Mouse (Mus musculus) forebrain, embryonic 13.5 days (tissue): ENCODE results near the gene Plekhg4. TPM values are rescaled to one million over a fixed set of nuclear protein-coding genes. Genes with fewer than 3 reads are reported as not detected.

Experiments used
- ATAC-seq: fragments of 200-750 bp; cut with Nextera tagmentation; 2 replicates; pipeline ENCODE4 v1.8.0; 2017
- H3K27ac ChIP-seq: fragments of 300-500 bp; sonication (generic); 2 replicates; pipeline ENCODE4 v1.5.1; 2015; ENCODE audit warnings: inconsistent platforms, mild to moderate bottlenecking, moderate library complexity
- H3K27me3 ChIP-seq: fragments of 300-500 bp; sonication (generic); 2 replicates; pipeline ENCODE4 v1.6.1; 2015; ENCODE audit warnings: mild to moderate bottlenecking, inconsistent platforms
- H3K36me3 ChIP-seq: fragments of 300-500 bp; sonication (generic); 2 replicates; pipeline ENCODE4 v1.6.1; 2015; ENCODE audit warnings: mild to moderate bottlenecking, inconsistent platforms; ENCODE audit not compliant: poor library complexity, severe bottlenecking
- H3K4me1 ChIP-seq: fragments of 300-500 bp; sonication (generic); 2 replicates; pipeline ENCODE4 v1.6.1; 2015; ENCODE audit warnings: inconsistent platforms
- H3K4me2 ChIP-seq: fragments of 300-500 bp; sonication (generic); 2 replicates; pipeline ENCODE4 v1.6.1; 2015; ENCODE audit warnings: inconsistent platforms, mild to moderate bottlenecking, moderate library complexity
- H3K4me3 ChIP-seq: fragments of 300-500 bp; sonication (generic); 2 replicates; pipeline ENCODE4 v1.5.1; 2015; ENCODE audit warnings: mild to moderate bottlenecking, inconsistent platforms
- H3K9ac ChIP-seq: fragments of 300-500 bp; sonication (generic); 2 replicates; pipeline ENCODE4 v1.6.1; 2015; ENCODE audit warnings: mild to moderate bottlenecking, inconsistent platforms
- H3K9me3 ChIP-seq: fragments of 300-500 bp; sonication (generic); replicated peaks from 2 replicates; pipeline ENCODE4 v1.6.1; 2016; ENCODE audit warnings: inconsistent platforms
- WGBS: fragments of 180-500 bp; shearing (Covaris S2); methylation state at CpG from one replicate; pipeline ENCODE4 v1.1.7; 2015; 5-methylcytosine and 5-hydroxymethylcytosine counted together
- polyA plus RNA-seq: library from polyadenylated mRNA; unstranded; fragments of >200 nt; fragmentation: Nextera tagmentation; extraction: Ambion mirVana; gene quantifications from 2 replicates; pipeline ENCODE4 v1.2.1, GENCODE M21; 2015

Gene Plekhg4
- 0.85 and 1.1 TPM in 2 replicates for polyA plus RNA-seq

DNA sequence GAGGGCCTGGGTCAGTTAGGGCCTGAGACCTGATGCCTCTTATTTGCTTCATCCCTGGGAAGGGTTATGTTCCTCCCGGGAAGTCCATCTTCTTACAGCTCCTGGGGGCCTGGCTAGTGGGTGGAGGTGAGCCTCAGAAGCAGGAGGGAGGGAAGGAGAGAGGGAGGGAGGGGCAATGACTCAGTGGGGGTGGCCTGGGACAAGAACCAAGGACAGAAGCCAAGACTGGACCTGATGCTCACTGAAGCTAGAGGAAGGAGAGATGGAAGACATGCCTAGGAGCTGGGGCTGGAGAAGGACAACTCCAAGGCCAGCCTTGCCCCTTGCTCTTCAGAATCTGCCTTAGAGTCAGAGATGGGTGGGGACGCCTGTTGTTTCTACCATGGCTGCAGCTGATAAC, at the start of gene Plekhg4:
Gene Plekhg4, plus strand, starts transcription at position 243 of the 400 bp plus-strand sequence.
- Histone ChIP-seq H3K36me3 (peaks cover 21% of the 10 kb centered on the region), H3K4me1 (peaks cover 7% of the 10 kb centered on the region), H3K27ac (no peak within 1 kb of the TSS), H3K4me3 (no peak within 1 kb of the TSS), H3K27me3 (0 out of 2 replicates have a peak, but pooled peaks cover 3% of the 10 kb centered on the region), H3K9me3 (peaks cover 7% of the 10 kb centered on the region; the same call in 1 of the 2 replicates), H3K4me2 (0 out of 2 replicates have a peak within 1 kb of the TSS, but pooled peaks have one; percentile 54), H3K9ac (no peak within 1 kb of the TSS)
- ATAC-seq: no peak
- 67% methylated on average over 2 of the region's 2 CpGs for WGBS

DNA sequence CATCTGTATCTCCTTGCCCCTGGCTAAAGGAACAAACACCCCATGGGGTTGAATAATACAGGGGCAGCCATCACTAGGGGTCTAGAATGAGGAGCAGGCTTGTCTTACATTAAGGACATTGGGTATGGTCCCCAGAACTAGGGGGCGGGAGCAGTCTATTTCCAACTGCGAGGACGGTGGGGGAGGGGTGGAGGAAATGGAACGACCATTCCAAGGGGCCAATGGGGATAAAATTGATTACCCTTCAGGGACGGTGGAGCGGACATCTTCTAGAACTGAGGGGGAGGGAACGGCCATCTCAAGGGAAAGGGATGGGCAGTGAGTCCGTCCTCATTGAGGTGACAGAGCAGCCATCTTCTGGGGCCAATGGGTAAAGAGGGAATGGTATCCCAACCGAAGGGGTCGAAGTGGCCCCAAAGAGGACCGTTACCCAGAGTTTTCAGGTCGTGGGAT, 47.4 kb upstream of the Plekhg4 start:
- H3K4me3 ChIP-seq: peak overlapping the region; percentile 81
- H3K27ac ChIP-seq: peak overlapping the region; percentile 31; the same call in 1 of the 2 replicates
- peak; percentile 66 for ATAC-seq
- no peaks in the 10 kb centered on the region for H3K9me3 ChIP-seq
- peak overlapping the region; percentile 96 for H3K4me2 ChIP-seq
- no peaks in the 10 kb centered on the region for H3K27me3 ChIP-seq
- H3K36me3 ChIP-seq: peaks cover 38% of the 10 kb centered on the region
- H3K9ac ChIP-seq: peak overlapping the region; percentile 86
- peaks cover 20% of the 10 kb centered on the region for H3K4me1 ChIP-seq
- 0% methylated on average over 12 of the region's 12 CpGs for WGBS

DNA sequence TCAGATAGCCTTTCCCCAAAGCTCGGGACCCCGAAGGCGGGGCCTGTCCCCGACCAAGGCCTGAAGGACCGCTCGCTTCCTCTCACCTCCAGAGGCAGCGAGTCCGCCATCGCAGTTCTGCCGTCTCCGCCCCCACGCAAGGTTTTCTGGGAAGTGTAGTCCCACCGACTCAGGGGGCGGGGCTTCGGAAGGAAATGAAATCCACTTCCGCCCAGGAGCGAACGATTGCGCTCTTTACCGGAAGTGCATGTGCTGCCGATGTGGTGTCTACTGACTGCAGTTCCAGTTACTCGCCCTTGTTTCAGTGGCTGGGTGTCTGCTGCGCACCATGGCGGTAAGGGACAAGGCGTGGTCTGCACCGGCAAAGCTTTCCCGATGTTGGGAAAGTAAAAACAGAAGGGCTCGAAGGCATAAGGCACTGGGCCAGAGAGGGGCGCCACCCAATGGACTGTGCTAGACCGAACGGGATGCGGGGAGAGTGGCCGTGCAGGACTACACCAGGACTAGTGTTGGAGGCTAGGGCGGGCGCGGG, 46.9 kb upstream of the Plekhg4 start, which contains the start of the genes Lrrc29 and Tmem208:
Gene Lrrc29, minus strand, starts transcription at position 138 of the 532 bp plus-strand sequence.
Gene Tmem208, plus strand, starts transcription at position 214 of the 532 bp plus-strand sequence.
- no peaks in the 10 kb centered on the region for H3K27me3 ChIP-seq
- peak within 1 kb of the TSS; percentile 57; the same call in 1 of the 2 replicates for H3K27ac ChIP-seq
- peak; percentile 93 for ATAC-seq
- peaks cover 43% of the 10 kb centered on the region for H3K36me3 ChIP-seq
- under 1% methylated on average over 36 of the region's 36 CpGs for WGBS
- no peaks in the 10 kb centered on the region for H3K9me3 ChIP-seq
- H3K9ac ChIP-seq: peak within 1 kb of the TSS; percentile 86
- peaks cover 20% of the 10 kb centered on the region for H3K4me1 ChIP-seq
- H3K4me2 ChIP-seq: peak within 1 kb of the TSS; percentile 96
- peak within 1 kb of the TSS; percentile 81 for H3K4me3 ChIP-seq

DNA sequence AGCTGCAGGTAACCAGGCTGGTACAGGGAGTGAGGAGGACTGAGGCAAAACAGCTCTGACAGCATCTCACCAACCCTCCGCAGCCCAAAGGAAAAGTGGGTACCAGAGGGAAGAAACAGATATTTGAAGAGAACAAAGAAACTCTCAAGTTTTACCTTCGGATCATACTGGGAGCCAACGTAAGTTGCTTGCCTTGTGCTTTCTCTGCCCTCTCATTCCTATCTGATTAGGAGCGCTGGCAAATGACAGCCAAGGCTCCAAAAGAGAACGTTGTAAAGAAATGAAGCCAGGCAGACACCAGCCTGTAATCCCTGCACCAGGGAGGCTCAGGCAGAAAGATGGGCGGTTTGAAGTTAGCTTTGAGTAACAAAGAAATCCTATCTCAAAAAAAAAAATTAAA, 46.1 kb upstream of the Plekhg4 start:
- peak overlapping the region; percentile 86 for H3K9ac ChIP-seq
- peaks cover 51% of the 10 kb centered on the region for H3K36me3 ChIP-seq
- H3K4me2 ChIP-seq: peak overlapping the region; percentile 96
- 45% methylated on average over 6 of the region's 6 CpGs for WGBS
- no peaks in the 10 kb centered on the region for H3K9me3 ChIP-seq
- H3K27me3 ChIP-seq: no peaks in the 10 kb centered on the region
- H3K4me3 ChIP-seq: peak overlapping the region; percentile 81
- ATAC-seq: no peak
- H3K4me1 ChIP-seq: peaks cover 20% of the 10 kb centered on the region
- peak overlapping the region; percentile 57; the same call in 1 of the 2 replicates for H3K27ac ChIP-seq

DNA sequence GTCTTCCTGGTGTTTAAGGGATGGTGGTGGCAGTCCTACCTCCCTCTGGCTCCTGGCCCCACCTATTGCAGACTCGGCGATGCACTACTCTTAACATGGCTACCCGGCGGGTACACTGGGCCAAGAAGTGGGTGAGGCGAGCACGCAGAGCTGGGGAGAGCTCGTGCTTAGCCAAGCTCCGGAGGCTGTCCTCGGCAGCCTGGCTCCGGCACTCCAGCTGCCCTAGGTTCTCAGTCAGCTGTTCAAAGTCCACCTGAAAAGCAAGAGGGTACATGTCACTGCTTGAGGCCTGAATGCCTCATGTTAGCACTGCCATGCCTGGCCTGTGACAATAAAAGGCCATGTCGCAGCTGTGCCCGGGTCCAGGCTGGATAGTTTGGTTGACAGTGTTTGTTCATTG, 42.7 kb upstream of the Plekhg4 start:
- Histone ChIP-seq H3K4me2 (no peak overlapping the region), H3K4me1 (peaks cover 13% of the 10 kb centered on the region), H3K4me3 (no peak overlapping the region), H3K27ac (no peak overlapping the region), H3K9me3 (no peaks in the 10 kb centered on the region), H3K27me3 (no peaks in the 10 kb centered on the region), H3K36me3 (peaks cover 71% of the 10 kb centered on the region), H3K9ac (no peak overlapping the region)
- no peak for ATAC-seq
- 97% methylated on average over 12 of the region's 12 CpGs for WGBS

DNA sequence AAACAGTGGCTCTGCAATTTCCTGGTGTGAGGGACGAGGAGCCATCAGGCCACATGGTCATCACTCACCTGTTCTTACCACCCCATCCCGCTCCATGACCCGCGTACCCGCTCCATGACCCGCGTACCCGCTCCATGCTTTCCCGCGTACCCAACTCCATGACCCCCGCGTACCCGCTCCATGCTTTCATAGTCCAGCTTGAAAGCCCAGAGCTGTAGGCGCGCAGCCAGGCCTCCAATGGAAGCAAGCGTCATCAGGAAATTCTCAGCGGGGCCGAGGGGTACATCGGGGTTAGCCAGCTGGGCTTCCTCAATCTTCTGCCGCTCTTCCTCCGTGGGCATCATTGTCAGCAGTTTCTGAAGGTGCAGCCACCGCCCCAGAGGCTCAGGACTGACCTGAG, 41.6 kb upstream of the Plekhg4 start:
- no peak for ATAC-seq
- Histone ChIP-seq H3K4me1 (peaks cover 10% of the 10 kb centered on the region), H3K36me3 (peaks cover 79% of the 10 kb centered on the region), H3K9me3 (no peaks in the 10 kb centered on the region), H3K9ac (no peak overlapping the region), H3K27ac (no peak overlapping the region), H3K4me2 (no peak overlapping the region), H3K27me3 (no peaks in the 10 kb centered on the region), H3K4me3 (no peak overlapping the region)
- WGBS: 96% methylated on average over 22 of the region's 22 CpGs

DNA sequence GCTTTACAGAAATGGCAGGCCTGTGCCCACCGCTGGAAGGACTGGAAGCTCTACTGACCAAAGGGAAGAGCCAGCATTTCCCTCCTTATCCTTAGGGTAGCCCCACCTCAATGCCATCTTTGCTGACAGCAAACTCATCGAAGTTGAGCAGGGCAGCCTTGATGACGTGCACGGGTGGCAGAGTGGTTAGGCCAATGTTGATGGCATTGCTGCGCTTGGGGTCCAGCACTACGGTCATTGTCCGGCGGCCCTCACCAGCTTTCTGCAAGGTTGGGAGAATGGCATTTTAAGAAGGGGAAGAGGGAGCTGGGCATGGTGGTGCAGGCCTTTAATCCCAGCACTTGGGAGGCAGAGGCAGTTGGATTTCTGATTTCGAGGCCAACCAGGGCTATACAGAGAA, 41.1 kb upstream of the Plekhg4 start:
- Histone ChIP-seq H3K4me2 (no peak overlapping the region), H3K36me3 (peaks cover 84% of the 10 kb centered on the region), H3K27ac (no peak overlapping the region), H3K4me3 (no peak overlapping the region), H3K4me1 (peaks cover 7% of the 10 kb centered on the region), H3K9ac (no peak overlapping the region), H3K27me3 (no peaks in the 10 kb centered on the region), H3K9me3 (no peaks in the 10 kb centered on the region)
- WGBS: 94% methylated on average over 9 of the region's 9 CpGs
- ATAC-seq: no peak

DNA sequence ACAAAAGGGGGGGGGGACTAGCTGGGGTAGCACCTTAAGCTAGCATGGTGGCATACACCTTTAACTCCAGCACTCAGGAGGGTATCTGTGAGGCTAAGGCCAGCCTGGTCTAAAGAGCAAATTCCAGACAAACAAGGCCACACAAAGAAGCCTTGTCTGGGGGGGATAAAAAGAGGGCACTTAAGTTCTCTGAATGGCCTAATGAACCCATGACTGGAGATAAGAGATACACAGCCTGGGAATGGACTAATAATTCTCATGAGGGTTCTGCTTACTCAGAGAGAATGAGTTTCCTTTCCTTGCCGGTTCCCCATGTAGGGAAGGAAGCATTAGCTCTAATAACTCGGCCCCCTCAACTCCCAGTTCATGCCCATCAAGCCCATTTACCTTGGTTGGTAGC, 40.6 kb upstream of the Plekhg4 start:
- H3K4me3 ChIP-seq: no peak overlapping the region
- peaks cover 84% of the 10 kb centered on the region for H3K36me3 ChIP-seq
- H3K4me2 ChIP-seq: no peak overlapping the region
- WGBS: 76% methylated on average over 2 of the region's 2 CpGs
- H3K9me3 ChIP-seq: no peaks in the 10 kb centered on the region
- H3K9ac ChIP-seq: no peak overlapping the region
- no peaks in the 10 kb centered on the region for H3K27me3 ChIP-seq
- no peak overlapping the region for H3K27ac ChIP-seq
- H3K4me1 ChIP-seq: peaks cover under 1% of the 10 kb centered on the region
- no peak for ATAC-seq

DNA sequence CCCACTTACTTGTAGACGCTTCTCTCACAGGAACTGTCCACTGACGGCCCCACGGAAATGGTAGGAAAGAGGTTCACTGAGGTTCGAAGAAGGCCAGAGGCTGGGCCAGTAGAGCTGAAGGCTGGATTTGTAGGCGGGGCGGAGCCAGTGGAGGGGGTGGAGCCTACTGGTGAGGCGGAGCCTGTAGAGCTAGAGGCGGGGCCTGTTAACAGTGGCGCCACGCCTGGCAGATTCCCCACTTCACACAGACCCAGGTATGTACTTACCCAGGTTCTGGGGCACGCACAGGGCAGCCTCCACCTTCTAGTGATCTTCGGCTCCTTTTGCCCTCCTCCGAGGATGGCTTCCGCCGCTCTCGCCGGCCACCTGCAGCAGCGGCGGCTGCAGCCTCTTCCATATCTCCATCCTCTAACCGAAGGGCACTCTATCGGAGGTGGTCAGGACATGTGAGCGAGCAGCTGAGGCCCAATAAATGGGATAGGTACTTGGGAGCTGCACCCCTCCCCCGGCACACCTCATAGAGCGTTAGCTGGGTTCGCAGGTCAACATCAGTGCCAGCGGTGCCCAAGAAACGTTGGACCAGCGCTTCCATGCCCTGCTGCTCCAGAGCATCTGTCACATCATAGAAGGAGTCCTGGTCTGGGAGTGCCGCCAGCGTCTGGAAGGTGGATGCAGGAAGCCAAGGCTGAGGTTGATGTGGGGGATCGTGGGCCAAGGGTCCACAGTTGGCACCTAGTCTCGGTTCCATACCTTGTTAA, 36.5 kb upstream of the Plekhg4 start:
- Histone ChIP-seq H3K4me1 (peaks cover 6% of the 10 kb centered on the region; the same call in 1 of the 2 replicates), H3K36me3 (peaks cover 46% of the 10 kb centered on the region), H3K4me3 (no peak overlapping the region), H3K4me2 (no peak overlapping the region), H3K9ac (no peak overlapping the region), H3K27me3 (no peaks in the 10 kb centered on the region), H3K9me3 (no peaks in the 10 kb centered on the region), H3K27ac (no peak overlapping the region)
- ATAC-seq: peak; percentile 23; the same call in 1 of the 2 replicates
- WGBS: 45% methylated on average over 32 of the region's 32 CpGs

DNA sequence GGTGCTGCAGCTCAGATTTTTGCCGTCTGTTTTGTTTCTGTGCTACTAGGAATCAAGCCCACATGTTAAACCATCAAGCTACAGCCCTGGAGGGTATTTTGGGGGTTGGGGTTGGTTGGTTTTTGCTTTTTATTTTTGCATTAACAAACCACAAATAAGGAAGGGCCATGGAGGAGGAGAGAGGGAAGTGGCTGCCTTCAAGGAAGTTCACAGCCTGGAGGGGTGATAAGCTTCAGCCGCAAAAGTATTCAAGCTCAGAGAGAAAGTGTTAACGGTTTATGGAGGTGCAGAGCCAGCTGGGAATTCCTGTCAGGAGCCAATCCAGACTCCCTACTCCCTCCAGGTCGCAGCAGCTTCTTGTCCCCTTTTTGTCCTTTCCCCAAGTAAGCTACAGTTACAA, 34.1 kb upstream of the Plekhg4 start:
- Histone ChIP-seq H3K27me3 (no peaks in the 10 kb centered on the region), H3K4me1 (peaks cover 7% of the 10 kb centered on the region; the same call in 1 of the 2 replicates), H3K4me3 (no peak overlapping the region), H3K36me3 (peaks cover 26% of the 10 kb centered on the region), H3K9ac (no peak overlapping the region), H3K9me3 (no peaks in the 10 kb centered on the region), H3K4me2 (no peak overlapping the region), H3K27ac (no peak overlapping the region)
- 79% methylated on average over 4 of the region's 4 CpGs for WGBS
- ATAC-seq: no peak

DNA sequence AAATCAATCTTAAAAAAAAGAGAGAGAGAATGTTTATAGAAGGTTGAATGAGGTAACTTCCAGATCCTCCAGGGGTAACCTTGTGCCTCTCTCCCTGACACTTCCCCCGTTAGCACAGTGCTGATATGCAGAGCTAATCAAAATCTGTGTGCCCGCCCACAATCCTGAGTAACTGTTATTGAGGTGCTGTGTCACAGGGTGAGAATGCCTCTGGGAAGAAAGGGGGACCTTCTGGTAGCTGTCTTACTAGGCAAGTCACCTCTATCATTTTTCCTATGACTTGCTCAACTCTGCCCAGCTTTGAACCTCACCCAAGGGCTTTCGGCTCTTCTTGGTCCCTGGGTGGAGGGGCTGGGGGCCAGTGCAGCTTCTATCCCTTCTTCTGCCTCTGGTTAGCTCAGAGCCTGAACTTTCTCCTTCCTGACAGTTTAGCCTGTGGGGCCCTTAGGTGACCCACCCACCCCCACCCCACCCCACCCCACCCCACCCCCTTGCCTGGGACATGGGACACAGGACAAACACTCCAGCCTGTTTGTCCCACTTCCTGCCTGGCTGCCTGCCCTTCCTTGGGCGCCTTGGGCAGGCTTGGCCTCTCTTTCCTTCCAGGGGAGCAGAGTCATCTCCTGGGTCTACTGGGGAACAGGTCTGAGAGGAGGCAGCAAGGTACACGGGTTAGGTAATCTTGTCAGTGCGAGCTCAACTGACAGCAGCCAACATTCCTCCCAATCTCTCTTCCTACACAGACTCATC, 33.0 kb upstream of the Plekhg4 start:
- no peaks in the 10 kb centered on the region for H3K9me3 ChIP-seq
- no peak overlapping the region for H3K27ac ChIP-seq
- peaks cover 7% of the 10 kb centered on the region; the same call in 1 of the 2 replicates for H3K4me1 ChIP-seq
- peaks cover 16% of the 10 kb centered on the region for H3K36me3 ChIP-seq
- H3K27me3 ChIP-seq: no peaks in the 10 kb centered on the region
- H3K4me2 ChIP-seq: no peak overlapping the region
- ATAC-seq: no peak
- no peak overlapping the region for H3K9ac ChIP-seq
- 81% methylated on average over 6 of the region's 6 CpGs for WGBS
- H3K4me3 ChIP-seq: no peak overlapping the region

DNA sequence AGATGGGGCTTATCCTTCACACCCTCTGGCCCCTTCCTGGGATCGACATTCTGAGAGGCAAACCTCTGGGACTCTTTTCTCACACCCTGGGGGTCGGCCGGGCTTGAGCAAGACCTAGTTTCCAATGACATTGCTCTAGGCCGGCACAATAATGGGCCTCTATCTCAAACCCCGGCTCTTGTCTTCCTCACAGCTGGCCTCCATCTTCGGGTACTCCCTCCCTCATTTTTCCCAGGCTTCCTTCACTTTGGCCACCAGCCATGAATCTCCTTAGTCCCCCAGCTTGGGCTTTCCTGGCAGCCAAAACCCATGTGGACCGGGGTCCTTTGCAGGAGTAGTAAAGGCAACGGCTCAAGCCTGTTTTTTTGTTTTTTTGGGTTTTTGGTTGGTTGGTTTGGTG, 31.7 kb upstream of the Plekhg4 start:
- H3K9me3 ChIP-seq: no peaks in the 10 kb centered on the region
- 49% methylated on average over 8 of the region's 8 CpGs for WGBS
- no peak overlapping the region for H3K9ac ChIP-seq
- peaks cover 9% of the 10 kb centered on the region for H3K4me1 ChIP-seq
- H3K27ac ChIP-seq: no peak overlapping the region
- H3K4me3 ChIP-seq: no peak overlapping the region
- no peak for ATAC-seq
- H3K4me2 ChIP-seq: no peak overlapping the region
- peaks cover 5% of the 10 kb centered on the region for H3K36me3 ChIP-seq
- no peaks in the 10 kb centered on the region for H3K27me3 ChIP-seq
